Mouse (Mus musculus) intestine, embryonic 15.5 days (tissue): ENCODE data around the gene Trim13. TPM values are rescaled to one million over a fixed set of nuclear protein-coding genes. Genes with fewer than 3 reads are reported as not detected.

Experiments used
- ATAC-seq: fragments of 200-750 bp; cut with Nextera tagmentation; 2 replicates; pipeline ENCODE4 v1.8.0; 2017; ENCODE audit warnings: moderate TSS enrichment, moderate library complexity
- H3K27ac ChIP-seq: fragments of 300-500 bp; sonication (generic); 2 replicates; pipeline ENCODE4 v1.5.1; 2015; ENCODE audit warnings: mild to moderate bottlenecking, inconsistent platforms
- H3K27me3 ChIP-seq: fragments of 300-500 bp; sonication (generic); replicated peaks from 2 replicates; pipeline ENCODE4 v1.6.1; 2015; ENCODE audit warnings: inconsistent platforms
- H3K36me3 ChIP-seq: fragments of 300-500 bp; sonication (generic); 2 replicates; pipeline ENCODE4 v1.6.1; 2015; ENCODE audit warnings: inconsistent platforms
- H3K4me1 ChIP-seq: fragments of 300-500 bp; sonication (generic); replicated peaks from 2 replicates; pipeline ENCODE4 v1.6.1; 2015; ENCODE audit warnings: inconsistent platforms
- H3K4me2 ChIP-seq: fragments of 300-500 bp; sonication (generic); replicated peaks from 2 replicates; pipeline ENCODE4 v1.6.1; 2015; ENCODE audit warnings: mild to moderate bottlenecking, inconsistent platforms
- H3K4me3 ChIP-seq: fragments of 300-500 bp; sonication (generic); replicated peaks from 2 replicates; pipeline ENCODE4 v1.5.1; 2015; ENCODE audit warnings: inconsistent platforms
- H3K9ac ChIP-seq: fragments of 300-500 bp; sonication (generic); 2 replicates; pipeline ENCODE4 v1.6.1; 2015; ENCODE audit warnings: inconsistent platforms
- H3K9me3 ChIP-seq: fragments of 300-500 bp; sonication (generic); 2 replicates; pipeline ENCODE4 v1.6.1; 2016; ENCODE audit warnings: inconsistent platforms
- WGBS: fragments of 180-500 bp; shearing (Covaris S2); methylation state at CpG from one replicate; pipeline ENCODE4 v1.1.7; 2015; 5-methylcytosine and 5-hydroxymethylcytosine counted together
- microRNA counts: library from miRNA; unstranded; fragments of <30 nt; microRNA quantifications from one replicate; lab custom pipeline; 2016
- polyA plus RNA-seq: library from polyadenylated mRNA; unstranded; fragments of >200 nt; fragmentation: Nextera tagmentation; extraction: Ambion mirVana; gene quantifications from 2 replicates; pipeline ENCODE4 v1.2.1, GENCODE M21; 2015

Trim13 gene
- polyA plus RNA-seq, 1 experiment from 2014 or later = 11.3 TPM

DNA sequence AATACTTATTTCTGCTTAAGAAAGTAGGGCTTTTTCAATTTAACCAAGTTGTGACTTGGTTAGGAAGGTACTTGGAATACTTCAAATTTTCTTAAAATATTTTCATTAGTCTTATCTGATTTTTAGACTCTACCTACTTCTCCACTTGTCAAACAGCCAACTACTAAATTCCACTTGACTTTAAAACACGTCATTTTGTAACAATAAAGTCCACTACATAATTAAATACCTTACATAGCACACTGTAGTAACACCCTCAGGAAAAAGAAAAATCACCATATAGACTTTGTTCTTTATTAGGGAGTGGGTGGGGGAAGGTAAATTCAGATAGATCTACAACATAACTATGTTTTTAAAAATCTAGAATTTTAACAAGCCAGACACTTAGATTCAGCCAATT is 44.6 kb downstream of the Trim13 start:
- H3K4me2 ChIP-seq = no peak overlapping the region
- H3K9ac ChIP-seq = no peak overlapping the region
- no peaks in the 10 kb centered on the region for H3K36me3 ChIP-seq
- ATAC-seq = no peak
- no peaks in the 10 kb centered on the region for H3K9me3 ChIP-seq
- no peak overlapping the region for H3K4me3 ChIP-seq
- H3K4me1 ChIP-seq = no peaks in the 10 kb centered on the region
- 61% methylated on average over 1 of the region's 1 CpGs for WGBS
- no peaks in the 10 kb centered on the region for H3K27me3 ChIP-seq
- H3K27ac ChIP-seq = no peak overlapping the region

GRCm38 (mm10) chr14:61645547-61645946 is 47.5 kb downstream of the Trim13 start:
- Histone ChIP-seq H3K27ac (no peak overlapping the region), H3K36me3 (no peaks in the 10 kb centered on the region), H3K4me3 (no peak overlapping the region), H3K4me1 (no peaks in the 10 kb centered on the region), H3K9me3 (no peaks in the 10 kb centered on the region), H3K9ac (no peak overlapping the region), H3K4me2 (no peak overlapping the region), H3K27me3 (no peaks in the 10 kb centered on the region)
- WGBS = 37% methylated on average over 1 of the region's 1 CpGs
- no peak for ATAC-seq

DNA sequence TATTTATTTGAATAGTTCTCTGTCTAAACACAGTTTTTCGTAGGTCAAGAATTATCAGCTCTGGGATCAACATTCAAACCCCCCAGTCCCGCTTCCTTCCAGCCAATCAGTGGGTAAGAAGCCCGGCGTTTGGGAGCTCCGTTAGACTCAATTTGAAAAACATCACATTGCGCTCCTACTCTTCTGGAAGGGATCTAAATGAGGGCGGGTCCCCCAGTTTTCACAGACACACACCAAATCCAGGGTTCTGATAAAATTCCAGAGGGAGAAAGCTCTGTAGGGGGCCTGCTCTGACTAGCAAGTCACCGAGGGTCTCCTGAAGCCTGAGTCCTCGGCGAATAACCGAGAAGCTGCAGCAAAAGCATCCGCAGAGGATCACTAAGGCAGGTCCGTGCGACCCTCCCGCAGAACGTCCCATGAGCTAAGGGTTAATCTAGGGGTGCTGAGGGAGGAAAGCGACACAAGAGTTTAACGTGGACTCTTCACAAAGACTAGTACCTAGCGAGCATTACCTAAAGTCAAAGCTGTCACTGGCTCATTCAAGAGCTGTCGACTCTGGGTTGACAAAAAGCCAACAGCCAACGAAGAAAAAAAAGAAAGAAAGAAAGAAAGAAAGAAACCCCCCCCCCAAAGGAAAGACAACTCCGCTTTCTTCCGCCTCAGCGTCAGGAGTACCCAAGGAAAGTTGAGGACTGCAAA is 49.3 kb downstream of the Trim13 start:
- no peak for ATAC-seq
- Histone ChIP-seq H3K4me1 (no peaks in the 10 kb centered on the region), H3K9me3 (no peaks in the 10 kb centered on the region), H3K27ac (peak overlapping the region; percentile 96), H3K4me3 (peak overlapping the region; percentile 93), H3K4me2 (peak overlapping the region; percentile 76), H3K27me3 (no peaks in the 10 kb centered on the region), H3K9ac (peak overlapping the region; percentile 94), H3K36me3 (no peaks in the 10 kb centered on the region)
- under 1% methylated on average over 24 of the region's 24 CpGs for WGBS

GRCm38 (mm10) chr14:61647881-61648684 is 50.0 kb downstream of the Trim13 start:
- WGBS = under 1% methylated on average over 63 of the region's 95 CpGs
- Histone ChIP-seq H3K27me3 (no peaks in the 10 kb centered on the region), H3K27ac (peak overlapping the region; percentile 96), H3K4me2 (peak overlapping the region; percentile 76), H3K36me3 (no peaks in the 10 kb centered on the region), H3K9ac (peak overlapping the region; percentile 94), H3K4me3 (peak overlapping the region; percentile 93), H3K4me1 (no peaks in the 10 kb centered on the region), H3K9me3 (no peaks in the 10 kb centered on the region)
- peak; percentile 85 for ATAC-seq

DNA sequence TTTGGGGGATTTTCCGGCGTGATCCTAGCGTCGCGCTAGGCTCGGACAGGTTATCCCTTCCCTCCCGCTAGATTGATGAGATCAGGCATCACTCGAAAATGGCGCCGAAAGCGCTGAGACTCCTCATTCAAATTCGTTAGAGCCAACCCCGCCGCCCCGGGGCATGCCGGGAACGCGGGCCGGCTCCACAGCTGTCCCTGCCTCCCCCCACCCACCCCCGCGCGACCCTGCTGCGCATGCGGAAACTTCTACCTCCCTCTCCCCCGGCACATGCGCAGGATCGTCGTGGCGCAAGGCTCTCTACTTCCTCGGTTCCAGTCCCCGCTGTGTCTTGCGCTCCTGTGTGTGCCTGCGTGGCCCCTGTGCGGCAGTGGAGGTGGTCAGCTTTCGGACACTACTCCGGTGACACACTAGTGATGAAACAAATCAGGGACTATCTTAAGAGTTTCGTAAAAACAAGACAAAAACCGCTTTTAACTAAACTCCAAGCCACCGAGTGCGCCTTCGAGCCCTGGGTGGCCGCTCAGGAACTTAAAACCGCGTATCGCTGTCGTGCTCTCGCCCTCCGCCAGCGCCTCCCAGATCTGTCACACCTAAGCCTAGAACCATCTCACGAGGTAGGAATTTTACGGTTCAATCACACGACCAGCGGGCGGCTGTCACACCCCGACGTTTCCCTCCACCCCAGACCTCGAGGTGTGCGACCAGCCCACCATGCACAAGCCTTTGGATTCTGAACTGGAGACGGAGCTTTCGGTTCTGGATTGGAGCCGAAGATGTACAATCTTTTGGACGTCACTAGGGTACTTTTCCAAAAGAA is 50.8 kb downstream of the Trim13 start:
- Histone ChIP-seq H3K36me3 (no peaks in the 10 kb centered on the region), H3K4me1 (no peaks in the 10 kb centered on the region), H3K27me3 (no peaks in the 10 kb centered on the region), H3K4me3 (peak overlapping the region; percentile 93), H3K4me2 (peak overlapping the region; percentile 76), H3K27ac (peak overlapping the region; percentile 96), H3K9me3 (no peaks in the 10 kb centered on the region), H3K9ac (peak overlapping the region; percentile 94)
- ATAC-seq = peak; percentile 96
- WGBS = 2% methylated on average over 62 of the region's 62 CpGs

DNA sequence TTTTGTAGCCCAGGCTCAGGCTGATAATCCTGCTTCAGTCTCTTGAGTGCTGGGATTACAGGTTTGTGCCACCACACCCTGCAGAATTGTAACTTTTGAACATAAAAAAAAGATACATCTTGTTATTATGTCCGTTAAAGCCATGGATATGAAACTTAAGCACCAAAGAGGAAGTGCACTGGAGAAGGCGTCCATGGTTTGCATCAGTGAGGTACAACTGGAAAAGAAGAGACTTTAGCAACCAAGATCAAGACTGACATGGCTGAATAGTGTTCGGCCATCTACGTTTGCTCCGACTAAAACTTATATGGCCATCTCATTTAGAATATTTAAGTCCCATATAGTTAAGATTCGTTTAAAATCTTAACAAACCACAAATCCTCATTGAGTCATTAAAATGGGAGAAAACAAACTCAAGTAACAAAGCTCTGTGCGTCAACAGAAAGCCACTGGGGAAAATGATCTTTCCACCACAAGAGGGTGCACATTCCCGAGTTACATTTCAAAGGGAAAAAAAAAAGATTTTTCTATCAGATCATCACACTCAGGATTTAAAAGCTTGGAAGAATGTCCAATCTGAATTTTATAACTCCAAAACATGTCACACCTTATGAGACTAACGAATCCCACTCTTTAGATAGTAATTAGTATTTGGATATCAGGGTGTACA is 52.4 kb downstream of the Trim13 start:
- no peak overlapping the region for H3K4me3 ChIP-seq
- 34% methylated on average over 9 of the region's 9 CpGs for WGBS
- no peak overlapping the region for H3K27ac ChIP-seq
- no peak for ATAC-seq
- H3K27me3 ChIP-seq = no peaks in the 10 kb centered on the region
- no peaks in the 10 kb centered on the region for H3K4me1 ChIP-seq
- no peaks in the 10 kb centered on the region for H3K36me3 ChIP-seq
- H3K9me3 ChIP-seq = no peaks in the 10 kb centered on the region
- no peak overlapping the region for H3K9ac ChIP-seq
- no peak overlapping the region for H3K4me2 ChIP-seq

MicroRNA genes within 50 kb of the gene (microRNA counts, 519-probe panel; counts per million panel counts)
- microRNA mmu-miR-15a (lab: Ali Mortazavi, UCI) = 4,059 counts per million, percentile 94 among the panel's probes with 10 or more counts
- 4,899 counts per million, percentile 100 among the panel's probes with 10 or more counts for microRNA mmu-miR-16 (lab: Ali Mortazavi, UCI)

Other genes with a start within 250 kb of the Trim13 start
- 7.5 and 8.8 TPM in 2 replicates for gene Ebpl, start 237.8 kb upstream of the Trim13 start, polyA plus RNA-seq
- 40.2 and 47.1 TPM in 2 replicates for gene Kpna3, start 158.4 kb upstream of the Trim13 start, polyA plus RNA-seq
- gene Spryd7, start 41.4 kb upstream of the Trim13 start, polyA plus RNA-seq = 24.0 and 25.5 TPM in 2 replicates
- gene Kcnrg, start 9.2 kb downstream of the Trim13 start, polyA plus RNA-seq = 0.31 and 0.73 TPM in 2 replicates